Mouse (Mus musculus) forebrain, embryonic 11.5 days (tissue): ENCODE results near the gene Nsun2. TPM values are rescaled to one million over a fixed set of nuclear protein-coding genes. Genes with fewer than 3 reads are reported as not detected.

Source experiments
- ATAC-seq: fragments of 200-750 bp; cut with Nextera tagmentation; replicated peaks from 2 replicates; pipeline ENCODE4 v1.8.0; 2017; ENCODE audit warnings: moderate TSS enrichment; ENCODE audit not compliant: low FRiP score
- DNase-seq: peaks from one replicate; pipeline ENCODE4 v3.0.0-alpha.2; 2017; ENCODE audit warnings: low spot score
- H3K27ac ChIP-seq: fragments of 300-500 bp; sonication (generic); 2 replicates; pipeline ENCODE4 v1.5.1; 2014; ENCODE audit warnings: low read depth, low read length
- H3K27me3 ChIP-seq: fragments of 300-500 bp; sonication (generic); 2 replicates; pipeline ENCODE4 v1.6.1; 2014; ENCODE audit warnings: mild to moderate bottlenecking, low read length, mixed read lengths; ENCODE audit not compliant: control insufficient read depth, insufficient read depth
- H3K36me3 ChIP-seq: fragments of 300-500 bp; sonication (generic); 2 replicates; pipeline ENCODE4 v1.6.1; 2014; ENCODE audit warnings: mild to moderate bottlenecking, low read length, moderate library complexity, mixed read lengths; ENCODE audit not compliant: control insufficient read depth, insufficient read depth
- H3K4me1 ChIP-seq: fragments of 300-500 bp; sonication (generic); replicated peaks from 2 replicates; pipeline ENCODE4 v1.6.1; 2014; ENCODE audit warnings: low read length, mixed read lengths; ENCODE audit not compliant: control insufficient read depth, insufficient read depth
- H3K4me2 ChIP-seq: fragments of 300-500 bp; sonication (generic); 2 replicates; pipeline ENCODE4 v1.6.1; 2014; ENCODE audit warnings: low read depth, mild to moderate bottlenecking, low read length, moderate library complexity, mixed read lengths; ENCODE audit not compliant: severe bottlenecking
- H3K4me3 ChIP-seq: fragments of 300-500 bp; sonication (generic); 2 replicates; pipeline ENCODE4 v1.5.1; 2014; ENCODE audit warnings: low read depth, low read length
- H3K9ac ChIP-seq: fragments of 300-500 bp; sonication (generic); 2 replicates; pipeline ENCODE4 v1.6.1; 2014; ENCODE audit warnings: low read length
- H3K9me3 ChIP-seq: fragments of 300-500 bp; sonication (generic); 2 replicates; pipeline ENCODE4 v1.6.1; 2016; ENCODE audit warnings: low read length, mixed read lengths; ENCODE audit not compliant: control insufficient read depth
- WGBS: fragments of 180-500 bp; shearing (Covaris S2); extraction: QIAGEN DNeasy Blood & Tissue Kit; methylation state at CpG from one replicate; pipeline ENCODE4 v1.1.7; 2014; 5-methylcytosine and 5-hydroxymethylcytosine counted together
- polyA plus RNA-seq: library from polyadenylated mRNA; unstranded; fragments of >200 nt; fragmentation: Nextera tagmentation; extraction: Ambion mirVana; gene quantifications from 2 replicates; pipeline ENCODE4 v1.2.1, GENCODE M21; 2014

The Nsun2 gene
- polyA plus RNA-seq = 133 and 135 TPM in 2 replicates

- peak within 1 kb of the TSS; percentile 89 for H3K9ac ChIP-seq
- H3K4me2 ChIP-seq = peak within 1 kb of the TSS; percentile 89
- peak within 1 kb of the TSS; percentile 87 for H3K27ac ChIP-seq
- no peak for ATAC-seq
- peaks cover 11% of the 10 kb centered on the region for H3K4me1 ChIP-seq
- peak within 1 kb of the TSS; percentile 97 for H3K4me3 ChIP-seq
- no peaks in the 10 kb centered on the region for H3K27me3 ChIP-seq
- under 1% methylated on average over 138 of the region's 155 CpGs for WGBS
- peak; percentile 80 for DNase-seq
- no peaks in the 10 kb centered on the region for H3K9me3 ChIP-seq
- H3K36me3 ChIP-seq = no peaks in the 10 kb centered on the region
These were observed at the start of gene Nsun2 for GRCm38 (mm10) chr13:69533405-69534333. Gene Nsun2, plus strand, starts transcription at chr13:69533746.

- no peaks in the 10 kb centered on the region for H3K36me3 ChIP-seq
- H3K27ac ChIP-seq = no peak overlapping the region
- DNase-seq (peak; percentile 61), ATAC-seq (no peak; the same call in 1 of the 2 replicates)
- WGBS = 19% methylated on average over 6 of the region's 6 CpGs
- no peak overlapping the region for H3K4me3 ChIP-seq
- no peaks in the 10 kb centered on the region for H3K9me3 ChIP-seq
- H3K4me2 ChIP-seq = no peak overlapping the region
- peaks cover 31% of the 10 kb centered on the region for H3K27me3 ChIP-seq
- H3K9ac ChIP-seq = no peak overlapping the region
- peaks cover 9% of the 10 kb centered on the region; the same call in 1 of the 2 replicates for H3K4me1 ChIP-seq
These were observed 48.2 kb upstream of the Nsun2 start for GRCm38 (mm10) chr13:69485326-69485725.

GRCm38 (mm10) chr13:69485833-69486232 lies 47.7 kb upstream of the Nsun2 start:
- ATAC-seq (no peak), DNase-seq (no peak)
- H3K27ac ChIP-seq = no peak overlapping the region
- WGBS = 76% methylated on average over 7 of the region's 7 CpGs
- H3K9me3 ChIP-seq = no peaks in the 10 kb centered on the region
- H3K4me2 ChIP-seq = no peak overlapping the region
- no peak overlapping the region for H3K4me3 ChIP-seq
- peaks cover 9% of the 10 kb centered on the region; the same call in 1 of the 2 replicates for H3K4me1 ChIP-seq
- no peak overlapping the region for H3K9ac ChIP-seq
- H3K36me3 ChIP-seq = no peaks in the 10 kb centered on the region
- H3K27me3 ChIP-seq = peaks cover 31% of the 10 kb centered on the region

GRCm38 (mm10) chr13:69487108-69487507 lies 46.4 kb upstream of the Nsun2 start:
- ATAC-seq (no peak), DNase-seq (no peak)
- 80% methylated on average over 7 of the region's 7 CpGs for WGBS
- Histone ChIP-seq H3K27me3 (peaks cover 25% of the 10 kb centered on the region), H3K4me1 (peaks cover 1% of the 10 kb centered on the region; the same call in 1 of the 2 replicates), H3K9ac (no peak overlapping the region), H3K36me3 (no peaks in the 10 kb centered on the region), H3K4me2 (no peak overlapping the region), H3K27ac (no peak overlapping the region), H3K4me3 (no peak overlapping the region), H3K9me3 (no peaks in the 10 kb centered on the region)

- no peaks in the 10 kb centered on the region for H3K4me1 ChIP-seq
- H3K27ac ChIP-seq = no peak overlapping the region
- peak overlapping the region; percentile 18 for H3K4me3 ChIP-seq
- no peaks in the 10 kb centered on the region for H3K36me3 ChIP-seq
- ATAC-seq = no peak
- DNase-seq = no peak
- H3K9ac ChIP-seq = no peak overlapping the region; the same call in 1 of the 2 replicates
- peak overlapping the region; percentile 47 for H3K4me2 ChIP-seq
- peaks cover 22% of the 10 kb centered on the region for H3K27me3 ChIP-seq
- H3K9me3 ChIP-seq = no peaks in the 10 kb centered on the region
- WGBS = 2% methylated on average over 26 of the region's 26 CpGs
These were observed 45.8 kb upstream of the Nsun2 start for GRCm38 (mm10) chr13:69487611-69488275.

GRCm38 (mm10) chr13:69488565-69489255 lies 44.8 kb upstream of the Nsun2 start:
- ATAC-seq (no peak), DNase-seq (peak; percentile 37)
- H3K4me1 ChIP-seq = no peaks in the 10 kb centered on the region
- no peak overlapping the region for H3K4me2 ChIP-seq
- H3K27ac ChIP-seq = no peak overlapping the region
- H3K9me3 ChIP-seq = no peaks in the 10 kb centered on the region
- 39% methylated on average over 13 of the region's 13 CpGs for WGBS
- peaks cover 15% of the 10 kb centered on the region for H3K27me3 ChIP-seq
- no peak overlapping the region for H3K4me3 ChIP-seq
- no peaks in the 10 kb centered on the region for H3K36me3 ChIP-seq
- no peak overlapping the region for H3K9ac ChIP-seq

- H3K4me2 ChIP-seq = no peak overlapping the region
- 91% methylated on average over 9 of the region's 9 CpGs for WGBS
- no peaks in the 10 kb centered on the region for H3K9me3 ChIP-seq
- H3K9ac ChIP-seq = no peak overlapping the region
- no peaks in the 10 kb centered on the region for H3K36me3 ChIP-seq
- no peaks in the 10 kb centered on the region for H3K4me1 ChIP-seq
- H3K4me3 ChIP-seq = no peak overlapping the region
- DNase-seq (peak; percentile 44), ATAC-seq (no peak)
- H3K27ac ChIP-seq = no peak overlapping the region
- peaks cover 11% of the 10 kb centered on the region for H3K27me3 ChIP-seq
These were observed 43.8 kb upstream of the Nsun2 start for GRCm38 (mm10) chr13:69489777-69490176.

GRCm38 (mm10) chr13:69492876-69493463 lies 40.6 kb upstream of the Nsun2 start:
- Histone ChIP-seq H3K27me3 (peaks cover 4% of the 10 kb centered on the region; the same call in 1 of the 2 replicates), H3K4me3 (no peak overlapping the region), H3K9me3 (no peaks in the 10 kb centered on the region), H3K4me1 (no peaks in the 10 kb centered on the region), H3K9ac (no peak overlapping the region), H3K36me3 (peaks cover under 1% of the 10 kb centered on the region; the same call in 1 of the 2 replicates), H3K27ac (no peak overlapping the region), H3K4me2 (no peak overlapping the region)
- WGBS = 34% methylated on average over 7 of the region's 7 CpGs
- DNase-seq = peak; percentile 67
- ATAC-seq = no peak; the same call in 1 of the 2 replicates
